Mouse (Mus musculus): Measurements from ENCODE around the gene Insm1.

The Insm1 gene

DNA sequence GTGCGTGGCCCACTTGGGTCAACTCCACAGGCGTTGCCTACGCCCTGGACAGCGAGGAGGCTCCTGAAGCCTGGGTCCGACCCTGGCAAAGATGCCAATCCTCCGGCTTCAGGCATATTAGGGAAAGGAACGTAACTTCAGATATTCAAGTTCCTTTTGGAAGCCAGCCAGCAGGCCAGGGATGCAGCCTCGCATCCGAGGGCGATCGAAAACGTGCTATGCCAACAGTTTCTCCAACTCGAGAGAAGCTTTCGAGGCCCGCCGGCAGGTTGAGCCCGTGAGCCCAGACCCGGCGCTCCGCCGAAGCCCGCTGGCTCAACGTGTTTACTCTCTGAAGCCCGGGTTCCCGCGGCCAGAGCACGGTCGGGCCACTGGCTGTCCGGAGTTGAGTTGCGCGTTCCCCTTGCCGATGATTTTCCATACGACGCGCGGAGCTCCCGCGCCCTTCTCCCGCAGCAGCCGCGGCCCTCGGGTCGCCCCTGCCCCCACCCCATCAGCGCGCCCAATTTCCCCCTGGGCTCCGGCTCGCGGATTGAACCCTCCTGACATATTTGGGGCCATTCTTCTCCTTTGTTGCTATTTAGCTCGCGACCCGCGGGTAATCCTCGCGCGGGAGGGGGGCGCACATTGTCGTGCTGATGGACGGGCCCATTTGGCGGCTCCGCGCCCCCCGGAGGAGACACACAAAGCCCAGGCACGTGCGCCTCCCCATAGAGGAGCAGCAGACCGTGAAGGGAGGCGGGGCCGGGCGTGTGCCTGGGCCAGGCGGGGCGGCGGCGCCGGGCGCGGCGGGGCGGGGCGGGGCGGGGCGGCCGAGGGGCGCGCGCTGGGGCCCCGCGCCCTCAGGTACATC lies at the start of gene Insm1:
Insm1 (plus strand) TSS at position 846 of the 853 bp plus-strand sequence.
- WGBS = 2% methylated on average over 77 of the region's 86 CpGs

DNA sequence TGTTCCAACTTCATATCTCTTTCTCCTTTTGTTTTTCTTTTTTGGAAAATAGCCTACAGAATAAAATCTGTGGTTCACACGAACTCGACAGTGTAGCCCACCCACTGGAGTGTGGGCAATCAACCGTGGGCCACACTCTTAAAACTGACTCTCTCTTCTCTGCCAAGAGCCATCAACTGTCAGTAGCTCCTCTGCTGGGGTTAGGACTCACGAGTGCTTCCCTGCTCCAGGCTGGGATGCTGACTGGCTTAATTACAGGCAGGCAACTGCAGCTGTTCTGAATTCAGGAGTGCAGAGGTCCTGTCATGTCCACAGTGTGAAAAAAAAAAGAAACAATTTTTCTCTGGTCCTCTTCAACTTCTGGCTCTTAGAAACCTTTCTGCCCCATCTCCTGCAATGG lies 49.6 kb upstream of the Insm1 start:
- 41% methylated on average over 4 of the region's 4 CpGs for WGBS

DNA sequence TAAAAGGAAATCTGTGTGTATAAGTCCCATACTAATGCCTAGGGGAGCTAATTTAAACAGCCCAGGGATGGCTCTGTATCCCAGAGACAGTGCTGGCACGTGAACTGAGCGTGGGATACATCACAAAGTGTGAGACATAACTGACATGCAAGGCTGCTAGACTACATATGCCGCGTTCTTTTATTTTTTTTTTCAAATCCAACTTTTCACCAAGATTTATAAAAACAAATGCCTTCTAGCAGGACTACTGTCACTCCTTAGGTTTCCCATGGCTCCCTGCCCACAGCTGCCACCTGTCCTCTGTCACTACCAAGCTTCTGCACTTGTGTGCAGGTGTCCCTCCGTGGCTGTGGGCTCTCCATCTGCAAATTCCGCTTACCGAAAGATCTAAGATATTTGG lies 47.5 kb upstream of the Insm1 start:
- 54% methylated on average over 7 of the region's 7 CpGs for WGBS

DNA sequence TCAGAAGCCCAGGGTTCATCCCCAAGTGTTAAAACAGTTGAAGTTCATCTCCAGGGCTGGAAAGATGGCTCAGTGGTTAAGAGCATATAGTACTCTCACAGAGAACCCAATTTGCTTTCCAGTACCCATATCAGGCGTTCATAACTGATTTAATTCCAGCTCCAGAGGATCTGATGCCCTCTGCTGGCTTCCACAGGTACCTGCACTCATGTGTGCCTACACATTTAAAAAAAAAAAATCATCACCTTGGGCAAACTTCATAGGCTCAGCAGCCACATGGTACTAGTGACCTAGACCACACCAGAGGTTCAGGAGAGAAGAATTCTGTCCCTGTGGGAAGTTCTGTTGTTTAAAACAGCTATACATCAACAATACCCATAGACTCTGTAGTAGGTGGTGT lies 43.0 kb upstream of the Insm1 start:
- WGBS = 74% methylated on average over 1 of the region's 1 CpGs

DNA sequence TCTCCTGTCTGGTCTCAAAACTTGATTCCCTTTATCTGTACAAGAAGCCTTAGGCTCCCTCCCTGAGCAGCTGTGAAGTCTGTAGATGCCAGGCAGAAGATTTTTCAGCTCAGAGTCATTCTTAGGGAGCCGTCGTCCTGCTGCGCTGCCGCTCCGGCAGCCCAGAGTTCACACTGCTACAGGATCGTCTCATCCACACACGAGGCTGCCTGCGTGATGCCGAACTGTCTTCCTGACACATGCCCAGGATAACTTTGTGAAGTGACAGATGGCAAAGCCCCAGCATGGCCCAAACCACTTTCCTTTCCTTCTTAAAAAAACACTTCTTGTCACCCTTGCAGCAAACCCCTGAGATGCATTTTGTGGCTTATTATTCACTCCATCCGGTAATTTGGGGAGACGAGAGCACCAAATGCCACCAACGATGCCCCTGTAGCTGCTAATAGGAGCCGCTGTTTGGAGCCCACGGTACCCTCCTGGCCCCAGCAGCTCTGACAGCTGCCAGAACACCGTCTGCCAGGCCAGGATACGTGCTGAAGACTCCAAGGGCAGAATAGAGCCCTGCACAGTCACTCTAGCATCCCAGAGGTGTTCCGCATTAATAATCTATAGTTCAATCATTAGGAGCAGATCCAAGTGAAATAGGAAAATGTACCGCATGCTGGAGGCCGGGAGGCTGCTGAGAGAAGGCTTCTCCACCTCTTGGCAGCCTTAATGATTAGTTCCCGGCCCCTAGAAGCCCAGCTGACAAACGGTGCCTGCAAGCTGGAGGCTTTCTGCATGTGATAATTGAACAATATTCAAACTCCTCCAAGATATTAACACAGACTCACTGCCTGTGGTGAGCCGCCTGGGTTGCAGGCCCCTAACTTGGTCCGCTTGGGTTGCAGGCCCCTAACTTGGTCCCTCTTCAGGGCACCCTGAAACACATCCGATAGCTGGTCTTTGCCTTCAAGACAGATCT lies 37.6 kb upstream of the Insm1 start:
- 62% methylated on average over 24 of the region's 24 CpGs for WGBS

DNA sequence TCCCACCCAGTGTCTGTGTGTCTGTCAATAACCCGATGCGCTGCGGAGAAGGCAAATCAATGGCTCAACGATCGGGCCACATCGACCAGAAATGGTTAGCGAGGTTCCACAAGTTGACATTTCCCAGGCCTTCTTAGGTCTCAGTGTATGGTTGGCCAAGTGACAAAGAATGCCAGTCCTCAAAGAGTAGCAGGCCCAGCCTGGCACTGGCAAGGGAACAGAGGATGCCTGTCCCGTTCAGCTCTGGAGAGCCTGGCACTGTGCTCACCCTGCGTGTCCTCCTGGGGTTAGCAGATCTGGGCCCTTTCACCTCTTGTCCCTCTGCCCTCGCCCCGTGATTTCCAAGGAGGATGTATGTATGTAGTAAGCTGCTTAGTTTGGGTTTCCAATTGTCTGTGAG lies 25.6 kb upstream of the Insm1 start:
- WGBS = 75% methylated on average over 11 of the region's 11 CpGs

DNA sequence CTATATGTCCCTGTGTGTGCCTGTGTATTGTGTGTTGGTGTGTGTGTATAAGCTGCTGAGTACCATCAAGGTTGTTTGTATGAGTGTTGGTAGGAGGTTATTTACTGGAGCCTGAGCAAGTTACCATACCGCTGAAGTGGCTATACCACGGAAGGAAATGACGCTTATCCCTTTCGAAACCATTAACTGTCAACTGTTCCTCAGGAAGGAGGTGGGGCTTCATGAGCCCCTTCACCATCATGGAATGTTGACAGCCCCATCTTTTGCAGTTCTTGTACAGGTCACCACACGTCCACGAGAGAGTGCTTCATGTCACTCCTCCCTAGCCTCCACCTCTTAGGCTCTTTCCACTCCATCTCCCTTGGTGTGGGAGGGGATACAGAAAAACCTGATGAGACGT lies 23.8 kb upstream of the Insm1 start:
- WGBS = 88% methylated on average over 7 of the region's 7 CpGs

DNA sequence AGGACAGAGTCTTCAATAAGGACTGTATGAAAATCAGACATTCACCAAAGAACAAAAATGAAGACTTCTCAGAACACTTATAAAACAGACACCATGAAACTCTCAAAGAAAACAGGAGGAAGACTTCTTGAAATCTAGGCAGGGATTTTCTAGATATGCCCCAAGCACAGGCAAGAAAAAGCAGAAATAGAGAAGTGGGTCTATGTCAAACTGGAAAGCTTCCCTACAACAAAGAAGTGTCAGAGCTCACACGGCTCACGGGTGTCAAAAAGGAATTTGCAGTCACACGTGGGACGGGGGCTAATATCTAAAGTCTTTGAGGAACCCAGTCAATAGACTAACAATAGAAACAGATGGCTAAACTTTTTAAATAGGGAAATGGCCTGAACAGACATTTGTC lies 10.8 kb upstream of the Insm1 start:
- WGBS = 75% methylated on average over 4 of the region's 4 CpGs

DNA sequence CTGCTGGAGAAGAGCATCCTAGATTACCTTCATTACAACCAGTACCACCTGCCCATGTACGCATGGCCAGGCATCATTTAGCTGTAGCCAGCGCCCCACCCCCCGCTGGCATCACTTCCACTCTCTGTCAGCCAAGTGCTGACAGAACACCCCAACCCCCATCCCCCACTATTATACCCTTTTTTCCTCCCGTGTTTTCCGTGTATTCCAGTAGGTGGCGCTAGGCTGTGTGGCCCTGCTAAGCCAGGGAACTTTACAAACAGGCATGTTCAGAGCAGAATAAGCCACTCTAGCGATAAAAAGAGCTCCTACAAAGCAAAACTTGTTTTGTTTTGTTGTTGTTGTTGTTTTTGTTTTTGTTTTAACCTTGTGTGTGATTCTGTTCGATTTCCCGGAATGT lies 7.0 kb upstream of the Insm1 start:
- 2% methylated on average over 9 of the region's 9 CpGs for WGBS

DNA sequence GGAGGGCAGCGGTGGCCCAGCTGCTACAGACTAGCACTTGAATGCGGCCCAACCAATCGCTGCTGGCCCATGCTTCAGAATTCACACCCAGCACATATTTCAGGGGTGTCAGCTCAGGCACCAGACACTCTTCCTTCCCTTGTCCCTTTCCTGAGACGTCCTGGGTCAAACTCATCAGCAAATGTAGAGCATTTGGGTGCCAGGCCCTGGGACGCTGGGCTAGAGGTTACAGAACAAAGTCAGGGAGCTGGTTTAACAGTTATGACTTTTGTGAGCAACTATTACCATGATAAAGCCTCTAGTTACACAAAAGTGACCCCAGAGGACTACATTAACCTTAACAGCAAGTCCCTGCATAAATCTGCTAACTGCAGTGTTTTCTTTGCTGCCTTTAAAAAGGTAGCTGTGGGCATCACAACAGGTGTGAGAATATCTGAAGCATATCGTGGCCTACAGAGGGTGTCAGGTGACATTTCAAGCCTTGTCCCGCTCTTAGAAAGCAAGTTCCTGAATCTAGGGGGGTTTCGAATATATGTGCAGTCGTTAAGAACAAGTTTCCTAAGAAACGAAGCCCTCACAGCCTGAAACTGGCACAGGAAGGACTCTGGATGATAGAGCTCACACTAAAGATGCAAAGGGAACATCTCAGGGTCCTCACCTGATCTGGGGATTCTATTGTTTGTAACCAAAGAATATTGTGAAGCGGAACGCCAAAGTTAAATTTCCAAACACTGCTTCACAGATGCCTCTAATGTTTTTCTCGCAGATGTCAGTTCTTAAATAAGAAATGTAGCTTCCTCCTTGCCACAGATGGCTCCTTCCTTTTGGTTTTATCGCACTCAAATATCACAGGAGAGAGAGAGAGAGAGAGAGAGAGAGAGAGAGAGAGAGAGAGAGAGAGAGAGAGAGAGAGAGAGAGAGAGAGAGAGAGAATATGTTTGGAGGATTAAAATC lies 5.3 kb upstream of the Insm1 start:
- whole genome bisulfite sequencing = 42% methylated on average over 14 of the region's 14 CpGs

DNA sequence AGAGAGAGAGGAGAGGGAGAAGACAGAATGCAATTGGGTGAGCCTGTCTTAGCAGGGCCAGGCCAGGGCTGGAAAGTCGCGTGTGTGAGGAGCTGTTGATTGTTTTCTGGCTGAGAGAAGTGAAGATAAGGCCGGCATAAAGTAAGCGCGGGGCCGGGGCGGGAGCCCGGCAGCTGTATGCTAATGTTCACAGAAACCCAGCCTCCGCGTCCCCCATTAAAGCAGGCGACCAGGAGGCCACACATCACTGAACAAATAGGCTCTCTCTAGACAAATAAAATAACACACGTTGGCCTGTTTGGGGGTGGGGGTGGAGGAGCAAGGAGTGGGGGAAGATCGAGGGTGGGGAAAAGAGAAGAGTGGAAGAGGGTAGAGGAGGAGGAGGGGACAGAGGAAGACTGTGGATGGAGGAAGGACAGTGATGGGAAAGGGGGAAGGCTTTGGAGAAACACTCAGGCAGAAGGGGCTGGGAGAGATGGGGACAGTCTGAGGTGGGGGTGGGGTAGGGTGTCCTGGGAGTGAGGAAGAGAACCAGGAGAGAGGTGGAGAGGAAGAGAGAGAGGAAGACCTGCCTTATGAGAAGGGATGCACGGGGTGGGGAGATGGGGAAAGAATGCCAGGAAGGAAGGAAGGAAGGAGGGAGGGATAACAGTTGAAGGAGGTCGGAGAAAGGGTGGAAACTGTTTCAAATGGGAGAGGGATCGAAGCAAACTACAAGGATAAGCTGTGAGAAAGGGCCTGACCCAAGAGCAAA lies 4.3 kb upstream of the Insm1 start:
- 10% methylated on average over 16 of the region's 16 CpGs for WGBS

DNA sequence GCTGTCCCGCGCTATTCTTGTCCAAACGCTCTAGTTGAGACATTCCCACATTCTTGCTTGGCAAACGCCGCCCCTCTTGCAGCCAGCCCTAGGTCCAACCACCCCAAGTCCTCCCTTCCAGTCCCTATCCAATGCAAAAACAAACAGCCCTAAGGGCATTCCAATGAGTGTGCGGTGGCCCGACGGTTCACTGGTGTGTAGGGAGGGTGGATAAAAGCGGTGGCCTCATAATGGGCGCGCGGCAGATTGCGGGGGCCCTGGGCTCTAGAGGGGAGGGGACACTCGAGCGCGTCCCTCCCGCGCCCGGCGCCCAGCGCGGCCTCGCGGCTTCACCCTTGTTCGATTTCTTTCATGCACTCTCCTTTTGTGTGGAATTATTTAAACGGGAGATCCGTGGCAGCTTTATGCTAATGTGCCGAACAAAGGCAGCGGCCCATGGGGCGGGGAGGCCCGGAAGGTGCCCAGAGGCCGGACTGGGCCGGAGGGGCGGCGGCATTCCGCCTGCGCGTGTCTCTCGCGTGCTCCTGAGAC lies 3.5 kb upstream of the Insm1 start:
- WGBS = 12% methylated on average over 40 of the region's 40 CpGs

DNA sequence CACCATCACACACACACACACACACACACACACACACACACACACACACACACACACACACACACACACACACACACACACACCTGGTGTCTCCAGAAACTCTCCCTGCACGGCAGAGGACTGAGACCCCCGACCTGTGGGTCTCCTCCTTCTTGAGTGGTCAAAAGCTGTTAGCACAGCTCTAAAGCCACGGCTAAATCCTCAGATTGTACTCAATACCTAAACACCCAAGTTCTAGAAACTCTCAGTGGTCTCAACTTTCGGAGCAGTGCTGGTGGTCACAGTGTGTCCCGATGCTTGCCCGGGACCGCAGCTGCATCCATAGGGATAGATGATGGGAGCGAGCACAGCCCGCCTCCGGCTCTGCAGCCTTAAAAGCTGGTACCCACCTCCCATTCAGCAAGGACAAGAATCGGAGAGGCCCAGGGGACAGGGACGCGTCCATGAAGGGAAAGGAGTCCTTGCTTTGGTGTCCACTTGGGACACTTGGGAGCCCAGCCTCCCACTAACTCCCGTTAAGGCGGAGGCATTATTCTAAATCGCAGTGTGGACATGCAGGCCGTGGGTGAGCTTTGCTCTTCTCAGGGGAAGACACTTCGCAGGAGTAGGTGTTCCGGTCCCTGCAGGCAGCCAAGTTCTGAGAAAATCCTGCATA lies 2.7 kb upstream of the Insm1 start:
- WGBS = 42% methylated on average over 19 of the region's 19 CpGs

DNA sequence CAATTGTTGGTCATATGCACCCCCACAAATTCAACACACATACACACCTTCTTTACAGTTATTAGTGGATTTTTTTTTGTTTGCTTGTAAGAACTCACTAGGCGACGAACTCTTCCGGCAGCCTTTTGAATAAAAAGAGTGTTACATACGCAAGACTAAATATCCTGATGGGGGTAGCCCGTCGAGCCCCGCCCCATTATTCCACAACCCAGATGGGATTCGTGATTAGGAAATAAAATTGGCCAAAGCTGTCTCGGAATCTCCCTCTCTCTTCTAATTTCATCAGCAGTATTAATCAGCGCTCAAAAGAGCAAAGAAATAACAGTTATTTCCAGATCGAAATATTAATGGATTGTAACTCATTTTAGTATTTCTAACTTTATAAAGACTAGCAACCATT lies 1.9 kb upstream of the Insm1 start:
- WGBS = 46% methylated on average over 11 of the region's 11 CpGs

DNA sequence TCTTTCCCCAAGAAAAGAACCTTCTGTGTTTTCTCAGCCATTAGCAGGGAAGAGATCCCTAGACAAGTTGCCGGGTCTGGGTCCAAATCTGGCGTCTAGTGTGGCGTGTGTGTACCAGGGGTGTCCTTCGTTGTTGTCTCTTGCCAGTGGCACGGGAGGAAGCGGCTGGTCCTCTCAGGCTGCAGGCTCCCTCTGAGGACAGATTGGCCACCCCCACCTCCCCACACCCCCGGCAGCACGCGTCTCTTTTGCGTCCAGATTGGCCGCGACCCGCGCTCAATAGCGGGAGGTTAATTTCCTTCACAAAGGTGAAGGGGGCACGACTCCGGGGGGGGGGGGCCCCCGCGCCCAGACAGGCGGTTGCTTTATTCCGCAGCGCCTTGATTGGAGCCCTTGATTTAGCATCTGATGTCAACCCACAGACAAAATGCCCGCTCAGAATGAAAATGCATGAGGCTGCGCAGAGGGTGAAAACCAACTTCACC lies 1.1 kb upstream of the Insm1 start:
- WGBS = 4% methylated on average over 24 of the region's 24 CpGs

DNA sequence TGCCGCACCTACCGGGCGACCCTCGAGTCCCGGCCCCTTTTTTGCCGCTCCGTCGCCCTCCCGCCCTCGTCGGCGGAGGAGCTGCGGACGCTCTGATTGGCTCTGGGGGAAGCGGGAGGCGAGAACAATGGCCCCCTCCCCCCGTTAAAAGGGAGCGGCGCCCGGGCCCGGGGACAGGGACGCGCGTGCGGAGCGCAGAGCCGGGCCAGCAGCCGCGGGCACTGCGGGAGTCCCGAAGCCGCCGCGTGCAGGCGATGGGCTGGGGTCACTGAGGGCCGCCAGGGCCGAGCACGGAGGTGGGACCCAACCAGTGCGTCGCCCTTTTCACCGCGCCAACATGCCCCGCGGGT lies 183 bp downstream of the Insm1 start:
- under 1% methylated on average over 43 of the region's 44 CpGs for WGBS

DNA sequence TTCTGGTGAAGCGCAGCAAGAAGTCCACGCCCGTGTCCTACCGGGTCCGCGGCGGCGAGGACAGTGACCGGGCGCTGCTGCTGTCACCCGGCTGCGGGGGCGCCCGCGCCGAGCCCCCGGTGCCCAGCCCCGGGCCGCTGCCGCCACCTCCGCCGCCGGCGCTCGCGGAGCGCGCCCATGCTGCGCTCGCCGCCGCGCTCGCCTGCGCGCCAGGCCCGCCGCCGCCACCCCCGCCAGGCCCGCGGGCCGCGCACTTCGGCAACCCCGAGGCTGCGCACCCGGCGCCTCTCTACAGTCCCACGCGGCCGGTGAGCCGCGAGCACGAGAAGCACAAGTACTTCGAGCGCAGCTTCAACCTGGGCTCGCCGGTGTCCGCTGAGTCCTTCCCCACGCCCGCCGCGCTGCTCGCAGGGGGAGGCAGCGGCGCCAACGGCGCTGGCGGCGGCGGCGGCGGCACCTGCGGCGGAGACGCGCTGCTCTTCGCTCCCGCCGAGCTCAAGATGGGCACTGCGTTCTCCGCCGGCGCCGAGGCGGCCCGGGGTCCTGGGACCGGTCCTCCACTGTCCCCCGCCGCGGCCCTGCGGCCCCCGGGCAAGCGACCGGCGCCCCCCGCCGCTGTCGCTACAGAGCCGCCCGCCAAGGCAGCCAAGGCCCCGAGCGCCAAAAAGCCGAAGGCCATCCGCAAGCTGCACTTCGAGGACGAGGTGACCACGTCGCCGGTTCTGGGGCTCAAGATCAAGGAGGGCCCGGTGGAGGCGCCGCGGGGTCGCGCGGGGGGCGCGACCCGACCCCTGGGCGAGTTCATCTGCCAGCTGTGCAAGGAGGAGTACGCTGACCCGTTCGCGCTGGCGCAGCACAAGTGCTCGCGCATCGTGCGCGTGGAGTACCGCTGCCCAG lies 806 bp downstream of the Insm1 start:
- 2% methylated on average over 130 of the region's 133 CpGs for WGBS

DNA sequence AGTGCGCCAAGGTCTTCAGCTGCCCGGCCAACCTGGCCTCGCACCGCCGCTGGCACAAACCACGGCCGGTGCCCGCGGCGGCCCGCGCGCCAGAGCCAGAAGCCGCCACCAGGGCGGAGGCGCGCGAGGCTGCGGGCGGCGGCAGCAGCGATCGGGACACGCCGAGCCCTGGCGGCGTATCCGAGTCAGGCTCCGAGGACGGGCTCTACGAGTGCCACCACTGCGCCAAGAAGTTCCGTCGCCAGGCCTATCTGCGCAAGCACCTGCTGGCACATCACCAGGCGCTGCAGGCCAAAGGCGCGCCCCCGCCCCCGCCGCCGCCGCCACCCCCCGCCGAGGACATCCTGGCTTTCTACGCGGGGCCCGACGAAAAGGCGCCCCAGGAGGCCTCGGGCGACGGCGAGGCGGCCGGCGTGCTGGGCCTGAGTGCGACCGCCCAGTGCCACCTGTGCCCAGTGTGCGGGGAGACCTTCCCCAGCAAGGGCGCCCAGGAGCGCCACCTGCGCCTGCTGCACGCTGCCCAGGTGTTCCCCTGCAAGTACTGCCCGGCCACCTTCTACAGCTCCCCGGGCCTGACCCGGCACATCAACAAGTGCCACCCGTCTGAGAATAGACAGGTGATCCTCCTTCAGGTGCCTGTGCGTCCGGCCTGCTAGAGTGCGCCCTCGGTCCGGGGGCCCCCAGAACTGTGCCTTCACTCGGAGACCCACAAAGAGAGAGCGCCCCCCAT lies 1.6 kb downstream of the Insm1 start:
- 1% methylated on average over 73 of the region's 75 CpGs for WGBS

Data from cerebral cortex, adult 2 months (tissue).